In genomic region chr7:16272681-16273080, GRCm38 (mm10) we compare ENCODE assay signal across 8 mouse cellular contexts. TPM values are rescaled to one million over a fixed set of nuclear protein-coding genes. Genes with fewer than 3 reads are reported as not detected.
DNase-seq lines count a peak whose midpoint lies in the region; ATAC-seq and TF ChIP-seq lines count a peak whose summit lies in the region.

No protein-coding gene starts in this region.

- peak; percentile 77 for DNase-seq in c-Kit-negative CD71-positive TER-119-positive erythroid progenitor cells, embryonic 14.5 days (ENCODE audit: low read depth, low spot score)
- DNase-seq in forebrain, embryonic 10.5 days (ENCODE audit: extremely low spot score, low spot score), result peak; percentile 72
- DNase-seq in heart, postnatal 14 days, result peak; percentile 69 to 73
- peak; percentile 79 to 87 for DNase-seq in kidney, postnatal 36 days

- H3K36me3 ChIP-seq in E14TG2a.4 (ENCODE audit: insufficient read depth, low read length), result peaks cover 28% of the 10 kb centered on the region
- H3K36me3 ChIP-seq in forebrain, embryonic 10.5 days (replicated peaks), result peaks cover 28% of the 10 kb centered on the region
- H3K36me3 ChIP-seq in liver, embryonic 16.5 days (ENCODE audit: control insufficient read depth, insufficient read depth), result no peaks in the 10 kb centered on the region; the same call in none of the 2 replicates
- H3K36me3 ChIP-seq in neural tube, embryonic 13.5 days, result peaks cover 32% of the 10 kb centered on the region
- no peaks in the 10 kb centered on the region for H3K36me3 ChIP-seq in testis, adult 2 months (ENCODE audit: control insufficient read depth, insufficient read depth, low read length)

- peak overlapping the region; percentile 85 for H3K9ac ChIP-seq in liver, embryonic 16.5 days (ENCODE audit: low read depth, low read length)
- peak overlapping the region; percentile 92 for H3K9ac ChIP-seq in neural tube, embryonic 13.5 days

- no peak for TF ChIP-seq CTCF in E14TG2a.4 (conservative IDR thresholded peaks at IDR 0.05; ENCODE audit: low read length)
- no peak for TF ChIP-seq CTCF in testis, adult 2 months (IDR thresholded peaks at IDR 0.05; ENCODE audit: control insufficient read depth, insufficient read depth, insufficient replicate concordance, low read depth, low read length)

- H3K9me3 ChIP-seq in E14TG2a.4 (ENCODE audit: low read length), result no peaks in the 10 kb centered on the region
- no peaks in the 10 kb centered on the region for H3K9me3 ChIP-seq in forebrain, embryonic 10.5 days
- no peaks in the 10 kb centered on the region for H3K9me3 ChIP-seq in liver, embryonic 16.5 days (replicated peaks; ENCODE audit: control insufficient read depth, low read length)
- no peaks in the 10 kb centered on the region for H3K9me3 ChIP-seq in neural tube, embryonic 13.5 days

- TF ChIP-seq POLR2A in testis, adult 2 months (IDR thresholded peaks at IDR 0.05; ENCODE audit: control insufficient read depth, low read depth, low read length), result no peak

- peak; percentile 81 for ATAC-seq in liver, embryonic 16.5 days (ENCODE audit: low read depth)
- ATAC-seq in neural tube, embryonic 13.5 days (ENCODE audit: low read depth), result peak; percentile 81

- peak overlapping the region; percentile 87 for H3K27ac ChIP-seq in forebrain, embryonic 10.5 days
- H3K27ac ChIP-seq in liver, embryonic 16.5 days (ENCODE audit: low read length), result peak overlapping the region; percentile 98
- peak overlapping the region; percentile 95 for H3K27ac ChIP-seq in neural tube, embryonic 13.5 days (replicated peaks)
- peak overlapping the region; percentile 32; the same call in 1 of the 2 replicates for H3K27ac ChIP-seq in testis, adult 2 months (ENCODE audit: control insufficient read depth, insufficient read depth, low read depth, low read length)

- H3K27me3 ChIP-seq in E14TG2a.4 (ENCODE audit: insufficient read depth, low read length), result peaks cover 36% of the 10 kb centered on the region
- H3K27me3 ChIP-seq in forebrain, embryonic 10.5 days (ENCODE audit: poor library complexity, severe bottlenecking), result peaks cover 44% of the 10 kb centered on the region
- no peaks in the 10 kb centered on the region for H3K27me3 ChIP-seq in liver, embryonic 16.5 days (ENCODE audit: control insufficient read depth, insufficient read depth, low read depth, low read length)
- H3K27me3 ChIP-seq in neural tube, embryonic 13.5 days, result no peaks in the 10 kb centered on the region
- no peaks in the 10 kb centered on the region for H3K27me3 ChIP-seq in testis, adult 2 months (ENCODE audit: control insufficient read depth, insufficient read depth, low read length)

- peaks cover 25% of the 10 kb centered on the region for H3K4me1 ChIP-seq in E14TG2a.4 (replicated peaks; ENCODE audit: low read depth, low read length)
- H3K4me1 ChIP-seq in forebrain, embryonic 10.5 days, result peaks cover 42% of the 10 kb centered on the region
- H3K4me1 ChIP-seq in liver, embryonic 16.5 days (ENCODE audit: control insufficient read depth, low read depth, low read length), result peaks cover 35% of the 10 kb centered on the region
- peaks cover 32% of the 10 kb centered on the region for H3K4me1 ChIP-seq in neural tube, embryonic 13.5 days (replicated peaks)
- H3K4me1 ChIP-seq in testis, adult 2 months (ENCODE audit: control insufficient read depth, insufficient read depth, low read length), result peaks cover 19% of the 10 kb centered on the region

- peak overlapping the region; percentile 88 for H3K4me2 ChIP-seq in liver, embryonic 16.5 days (ENCODE audit: low read depth, low read length)
- peak overlapping the region; percentile 88 for H3K4me2 ChIP-seq in neural tube, embryonic 13.5 days

- intact Hi-C loops in heart, postnatal 14 days (cut with DNase I), result no loop called here

- H3K4me3 ChIP-seq in E14TG2a.4 (replicated peaks; ENCODE audit: low read length), result peak overlapping the region; percentile 90
- peak overlapping the region; percentile 70 for H3K4me3 ChIP-seq in forebrain, embryonic 10.5 days
- peak overlapping the region; percentile 82 for H3K4me3 ChIP-seq in liver, embryonic 16.5 days (ENCODE audit: low read depth, low read length)
- H3K4me3 ChIP-seq in neural tube, embryonic 13.5 days, result peak overlapping the region; percentile 76
- peak overlapping the region; percentile 78 for H3K4me3 ChIP-seq in testis, adult 2 months (ENCODE audit: control insufficient read depth, low read depth, low read length)

- WGBS in forebrain, embryonic 10.5 days, result under 1% methylated on average over 44 of the region's 46 CpGs
- under 1% methylated on average over 33 of the region's 46 CpGs for WGBS in liver, embryonic 16.5 days (ENCODE audit: insufficient replicate concordance)
- WGBS in neural tube, embryonic 13.5 days, result under 1% methylated on average over 41 of the region's 46 CpGs

RNA-seq across cellular contexts. Expression of gene Inafm1, which starts 0.7 kb away (rescaled TPM):
- 5.6 and 6.3 TPM in 2 replicates for polyA plus RNA-seq in forebrain, embryonic 10.5 days (2016; fragmentation: Nextera tagmentation; extraction: Ambion mirVana)
- total RNA-seq in heart, postnatal 14 days (2021), result 10 to 100 TPM; 14.6 to 14.9 TPM
- 3.5 and 4.4 TPM in 2 replicates for polyA plus RNA-seq in liver, embryonic 16.5 days (2015; fragmentation: Nextera tagmentation; extraction: Ambion mirVana)
- polyA plus RNA-seq in neural tube, embryonic 13.5 days (2015; fragmentation: Nextera tagmentation; extraction: Ambion mirVana), result 30.0 and 39.3 TPM in 2 replicates
- 19.5 and 22.5 TPM in 2 replicates for polyA plus RNA-seq in testis, adult 2 months (2012; rRNA removed)

RNA-seq across cellular contexts. Expression of gene C5ar1, which starts 13.3 kb away (rescaled TPM):
- polyA plus RNA-seq in forebrain, embryonic 10.5 days (2016; fragmentation: Nextera tagmentation; extraction: Ambion mirVana), result 0.50 and 0.80 TPM in 2 replicates
- total RNA-seq in heart, postnatal 14 days (2021), result 1 to 10 TPM; 5.2 to 5.8 TPM
- 4.0 and 4.6 TPM in 2 replicates for polyA plus RNA-seq in liver, embryonic 16.5 days (2015; fragmentation: Nextera tagmentation; extraction: Ambion mirVana)
- 2.3 and 2.8 TPM in 2 replicates for polyA plus RNA-seq in neural tube, embryonic 13.5 days (2015; fragmentation: Nextera tagmentation; extraction: Ambion mirVana)
- polyA plus RNA-seq in testis, adult 2 months (2012; rRNA removed), result 0.53 and 0.65 TPM in 2 replicates

RNA-seq across cellular contexts. Expression of gene Ccdc9, which starts 13.9 kb away (rescaled TPM):
- polyA plus RNA-seq in forebrain, embryonic 10.5 days (2016; fragmentation: Nextera tagmentation; extraction: Ambion mirVana), result 28.7 and 34.8 TPM in 2 replicates
- total RNA-seq in heart, postnatal 14 days (2021), result 10 to 100 TPM; 32.1 to 39.4 TPM
- polyA plus RNA-seq in liver, embryonic 16.5 days (2015; fragmentation: Nextera tagmentation; extraction: Ambion mirVana), result 9.0 and 10.9 TPM in 2 replicates
- 31.2 and 35.4 TPM in 2 replicates for polyA plus RNA-seq in neural tube, embryonic 13.5 days (2015; fragmentation: Nextera tagmentation; extraction: Ambion mirVana)
- 46.0 and 47.1 TPM in 2 replicates for polyA plus RNA-seq in testis, adult 2 months (2012; rRNA removed)

RNA-seq across cellular contexts. Expression of gene C5ar2, which starts 28.7 kb away (rescaled TPM):
- polyA plus RNA-seq in forebrain, embryonic 10.5 days (2016; fragmentation: Nextera tagmentation; extraction: Ambion mirVana), result 0.09 TPM in 2 replicates
- 1 to 10 TPM in 1 of 2 experiments, under 1 TPM in 1; 0.93 to 1.1 TPM for total RNA-seq in heart, postnatal 14 days (2021)
- 0.98 and 1.0 TPM in 2 replicates for polyA plus RNA-seq in liver, embryonic 16.5 days (2015; fragmentation: Nextera tagmentation; extraction: Ambion mirVana)
- 0.15 TPM in 1 of 2 replicates, not detected in the other for polyA plus RNA-seq in neural tube, embryonic 13.5 days (2015; fragmentation: Nextera tagmentation; extraction: Ambion mirVana)
- 0.02 and 0.07 TPM in 2 replicates for polyA plus RNA-seq in testis, adult 2 months (2012; rRNA removed)

RNA-seq across cellular contexts. Expression of gene Bbc3, which starts 35.5 kb away (rescaled TPM):
- 16.4 and 18.8 TPM in 2 replicates for polyA plus RNA-seq in forebrain, embryonic 10.5 days (2016; fragmentation: Nextera tagmentation; extraction: Ambion mirVana)
- 1 to 10 TPM; 7.9 to 8.7 TPM for total RNA-seq in heart, postnatal 14 days (2021)
- 3.0 and 4.1 TPM in 2 replicates for polyA plus RNA-seq in liver, embryonic 16.5 days (2015; fragmentation: Nextera tagmentation; extraction: Ambion mirVana)
- polyA plus RNA-seq in neural tube, embryonic 13.5 days (2015; fragmentation: Nextera tagmentation; extraction: Ambion mirVana), result 22.4 and 22.8 TPM in 2 replicates
- 4.0 and 6.1 TPM in 2 replicates for polyA plus RNA-seq in testis, adult 2 months (2012; rRNA removed)

Comparison
In these comparisons a context has a peak if more than half of its experiments do, and no peak if none do; other contexts are left out.
1. Peak in every context shown above with its lines: DNase-seq, ATAC-seq, H3K4me3 ChIP-seq and H3K27ac ChIP-seq.
2. H3K27ac ChIP-seq: peak in every context shown above with its lines; median percentile 98 in liver, embryonic 16.5 days; 95 in neural tube, embryonic 13.5 days; 87 in forebrain, embryonic 10.5 days; 32 in testis, adult 2 months.